Mouse (Mus musculus) midbrain, embryonic 14.5 days (tissue): ENCODE measurements around the gene Trp73. TPM values are rescaled to one million over a fixed set of nuclear protein-coding genes. Genes with fewer than 3 reads are reported as not detected.

Source experiments
- ATAC-seq: fragments of 200-750 bp; cut with Nextera tagmentation; 2 replicates; pipeline ENCODE4 v1.8.0; 2017; ENCODE audit warnings: moderate number of reproducible peaks, moderate library complexity; ENCODE audit not compliant: low FRiP score, low TSS enrichment
- DNase-seq: peaks from one replicate; pipeline ENCODE4 v3.0.0-alpha.2; 2015
- H3K27ac ChIP-seq: fragments of 300-500 bp; sonication (generic); replicated peaks from 2 replicates; pipeline ENCODE4 v1.5.1; 2014; ENCODE audit warnings: mild to moderate bottlenecking, low read depth, low read length, moderate library complexity
- H3K27me3 ChIP-seq: fragments of 300-500 bp; sonication (generic); 2 replicates; pipeline ENCODE4 v1.6.1; 2014; ENCODE audit warnings: low read length, control low read depth, mixed read lengths; ENCODE audit not compliant: control insufficient read depth, insufficient read depth
- H3K36me3 ChIP-seq: fragments of 300-500 bp; sonication (generic); 2 replicates; pipeline ENCODE4 v1.6.1; 2014; ENCODE audit warnings: low read length, control low read depth; ENCODE audit not compliant: control insufficient read depth, insufficient read depth
- H3K4me1 ChIP-seq: fragments of 300-500 bp; sonication (generic); 2 replicates; pipeline ENCODE4 v1.6.1; 2014; ENCODE audit warnings: mild to moderate bottlenecking, antibody characterized with exemption, low read length, control low read depth; ENCODE audit not compliant: control insufficient read depth, insufficient read depth
- H3K4me2 ChIP-seq: fragments of 300-500 bp; sonication (generic); 2 replicates; pipeline ENCODE4 v1.6.1; 2014; ENCODE audit warnings: mild to moderate bottlenecking, low read length, moderate library complexity
- H3K4me3 ChIP-seq: fragments of 300-500 bp; sonication (generic); replicated peaks from 2 replicates; pipeline ENCODE4 v1.5.1; 2014; ENCODE audit warnings: low read depth, low read length
- H3K9ac ChIP-seq: fragments of 300-500 bp; sonication (generic); replicated peaks from 2 replicates; pipeline ENCODE4 v1.6.1; 2014; ENCODE audit warnings: mild to moderate bottlenecking, low read length, moderate library complexity
- H3K9me3 ChIP-seq: fragments of 300-500 bp; sonication (generic); 2 replicates; pipeline ENCODE4 v1.6.1; 2016; ENCODE audit warnings: low read length, control low read depth, mixed read lengths; ENCODE audit not compliant: control insufficient read depth
- WGBS: fragments of 180-500 bp; shearing (Covaris S2); extraction: QIAGEN DNeasy Blood & Tissue Kit; methylation state at CpG from one replicate; pipeline ENCODE4 v1.1.7; 2014; 5-methylcytosine and 5-hydroxymethylcytosine counted together
- polyA plus RNA-seq: library from polyadenylated mRNA; unstranded; fragments of >200 nt; fragmentation: Nextera tagmentation; extraction: Ambion mirVana; gene quantifications from 2 replicates; pipeline ENCODE4 v1.2.1, GENCODE M21; 2014

The Trp73 gene
- polyA plus RNA-seq, result 0.20 and 0.59 TPM in 2 replicates

DNA sequence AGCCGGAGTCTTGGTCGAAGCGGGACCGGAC is at the start of gene Trp73:
Gene Trp73 (minus strand): TSS at position 27 of the 31 bp plus-strand sequence.
- no peak for ATAC-seq
- peak within 1 kb of the TSS; percentile 76 for H3K4me2 ChIP-seq
- no peak for DNase-seq
- no peaks in the 10 kb centered on the region for H3K9me3 ChIP-seq
- 0% methylated on average over 3 of the region's 4 CpGs for WGBS
- peak within 1 kb of the TSS; percentile 51 for H3K9ac ChIP-seq
- H3K4me1 ChIP-seq, result peaks cover 22% of the 10 kb centered on the region; the same call in 1 of the 2 replicates
- H3K27ac ChIP-seq, result no peak within 1 kb of the TSS
- H3K4me3 ChIP-seq, result peak within 1 kb of the TSS; percentile 41
- peaks cover 46% of the 10 kb centered on the region for H3K27me3 ChIP-seq
- H3K36me3 ChIP-seq, result no peaks in the 10 kb centered on the region

DNA sequence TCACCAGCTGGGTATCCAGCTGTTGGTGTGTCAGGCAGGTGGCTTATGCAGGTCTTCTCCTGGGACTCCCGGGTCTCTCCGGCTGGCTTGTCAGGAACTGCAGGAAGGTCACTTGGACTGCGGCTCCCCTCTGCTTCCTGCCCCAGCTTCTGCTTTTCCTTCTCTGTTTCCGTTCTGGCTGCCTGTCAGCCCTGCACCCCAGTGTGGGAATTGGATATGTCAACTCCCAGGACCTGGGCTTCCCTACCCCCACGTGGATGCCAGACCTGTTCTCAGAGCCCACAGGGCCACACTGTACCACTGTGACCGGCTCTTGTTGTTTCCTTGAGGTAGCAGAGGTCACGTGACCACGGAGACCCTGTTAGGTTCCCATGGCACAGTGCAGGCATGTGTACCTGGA is 48.9 kb upstream of the Trp73 start:
- no peaks in the 10 kb centered on the region for H3K9me3 ChIP-seq
- H3K4me1 ChIP-seq, result no peaks in the 10 kb centered on the region
- 82% methylated on average over 8 of the region's 8 CpGs for WGBS
- H3K36me3 ChIP-seq, result no peaks in the 10 kb centered on the region
- DNase-seq (no peak), ATAC-seq (no peak)
- H3K4me3 ChIP-seq, result no peak overlapping the region
- no peak overlapping the region for H3K9ac ChIP-seq
- no peak overlapping the region for H3K4me2 ChIP-seq
- H3K27me3 ChIP-seq, result no peaks in the 10 kb centered on the region
- no peak overlapping the region for H3K27ac ChIP-seq

DNA sequence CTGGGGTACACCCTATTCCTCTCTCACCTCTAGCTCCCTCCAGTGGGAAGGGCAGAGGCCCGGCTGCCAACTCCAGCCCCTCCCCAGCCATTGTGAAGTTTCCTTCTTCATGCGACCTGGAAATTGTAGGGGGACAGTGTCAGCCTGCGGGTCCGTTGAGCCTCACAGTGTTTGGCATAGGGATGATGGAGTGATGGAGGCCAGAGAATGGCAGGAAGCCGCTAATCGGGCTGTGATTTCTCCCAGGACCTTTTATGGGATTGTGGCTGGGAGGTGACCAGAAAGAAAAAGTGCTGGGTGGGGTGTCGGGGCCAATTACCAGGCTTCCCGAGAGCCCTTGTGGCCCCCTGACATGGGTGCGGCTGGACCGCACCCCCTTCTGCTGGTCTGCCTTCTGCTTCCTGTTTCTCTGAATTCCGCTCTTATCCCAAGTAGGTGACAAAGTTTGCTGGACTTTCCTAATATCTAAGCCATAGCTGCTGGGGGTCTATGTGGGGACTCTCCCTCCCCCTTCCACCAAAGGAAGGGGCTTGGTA is 46.1 kb upstream of the Trp73 start:
- H3K9me3 ChIP-seq, result no peaks in the 10 kb centered on the region
- H3K4me1 ChIP-seq, result no peaks in the 10 kb centered on the region
- H3K4me2 ChIP-seq, result no peak overlapping the region
- ATAC-seq, result no peak
- H3K9ac ChIP-seq, result no peak overlapping the region
- WGBS, result 88% methylated on average over 11 of the region's 11 CpGs
- no peaks in the 10 kb centered on the region for H3K36me3 ChIP-seq
- DNase-seq, result no peak
- no peak overlapping the region for H3K4me3 ChIP-seq
- H3K27ac ChIP-seq, result no peak overlapping the region
- no peaks in the 10 kb centered on the region for H3K27me3 ChIP-seq

DNA sequence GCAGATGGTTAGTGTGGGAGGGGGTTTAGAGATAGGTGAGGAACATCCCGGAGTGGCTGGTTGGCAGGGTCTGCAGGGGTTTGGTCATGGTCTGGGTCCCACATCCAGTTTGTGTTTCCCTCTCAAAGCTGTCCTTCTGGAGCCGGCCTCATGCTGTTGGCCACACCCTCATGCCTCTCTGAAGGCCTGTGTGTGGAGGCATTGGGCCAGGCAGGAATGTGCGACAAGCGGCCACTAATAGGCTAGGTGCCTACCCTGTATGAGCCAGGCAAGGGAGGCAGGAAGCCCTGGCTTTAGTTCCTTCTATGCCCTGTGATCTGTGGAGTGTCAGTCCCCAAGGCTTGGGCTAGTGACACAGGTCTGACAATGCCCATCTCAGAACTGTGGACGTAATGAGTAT is 45.0 kb upstream of the Trp73 start:
- H3K9me3 ChIP-seq, result no peaks in the 10 kb centered on the region
- no peaks in the 10 kb centered on the region for H3K27me3 ChIP-seq
- no peaks in the 10 kb centered on the region for H3K36me3 ChIP-seq
- no peak for ATAC-seq
- no peak overlapping the region for H3K27ac ChIP-seq
- H3K4me3 ChIP-seq, result no peak overlapping the region
- no peak overlapping the region for H3K9ac ChIP-seq
- no peaks in the 10 kb centered on the region for H3K4me1 ChIP-seq
- H3K4me2 ChIP-seq, result no peak overlapping the region
- no peak for DNase-seq
- 79% methylated on average over 5 of the region's 5 CpGs for WGBS

DNA sequence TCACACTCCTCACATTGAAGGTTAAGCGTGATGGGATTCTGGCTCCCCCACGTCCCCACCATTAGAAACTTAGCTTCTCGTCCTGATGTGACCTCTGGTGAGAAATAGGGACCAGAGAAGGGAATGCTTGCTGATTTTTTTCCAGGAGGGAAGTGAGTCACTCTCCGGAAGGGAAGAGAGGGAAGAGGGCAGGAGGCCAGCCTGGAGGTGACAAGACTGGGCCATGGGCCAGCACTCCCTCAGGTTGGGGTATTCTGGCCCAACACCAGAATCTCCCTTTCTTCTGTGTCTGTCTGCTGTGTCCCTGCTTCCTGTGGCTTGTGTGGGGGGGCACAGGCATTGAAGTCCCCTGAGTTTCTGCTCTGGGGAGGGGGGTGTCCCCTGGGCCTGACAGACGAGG is 43.6 kb upstream of the Trp73 start:
- Histone ChIP-seq H3K4me3 (no peak overlapping the region), H3K9me3 (no peaks in the 10 kb centered on the region), H3K27ac (no peak overlapping the region), H3K27me3 (no peaks in the 10 kb centered on the region), H3K4me1 (no peaks in the 10 kb centered on the region), H3K9ac (no peak overlapping the region), H3K36me3 (no peaks in the 10 kb centered on the region), H3K4me2 (no peak overlapping the region)
- DNase-seq, result no peak
- 86% methylated on average over 5 of the region's 5 CpGs for WGBS
- no peak for ATAC-seq

DNA sequence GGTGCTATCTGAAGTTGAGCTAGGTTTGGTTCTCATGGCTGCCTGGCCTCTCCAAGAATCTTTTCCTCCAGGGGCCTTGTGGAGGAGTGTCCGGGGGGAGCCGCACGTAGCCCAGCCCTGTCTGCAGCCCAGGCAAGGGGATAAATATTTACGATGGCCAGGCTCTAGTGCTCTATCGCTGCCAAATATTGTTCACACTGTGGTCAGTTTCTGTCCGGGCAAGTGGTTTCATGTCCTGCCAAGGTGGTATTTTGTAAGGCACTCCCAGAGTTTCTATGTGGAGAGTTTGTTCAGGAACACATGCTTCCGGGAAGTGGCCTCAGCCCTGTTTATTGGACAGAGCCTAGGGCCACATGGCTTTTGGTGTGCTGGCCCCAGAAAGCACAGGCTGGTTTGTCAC is 41.0 kb upstream of the Trp73 start:
- no peak overlapping the region for H3K27ac ChIP-seq
- no peak overlapping the region for H3K4me2 ChIP-seq
- no peaks in the 10 kb centered on the region for H3K36me3 ChIP-seq
- H3K27me3 ChIP-seq, result no peaks in the 10 kb centered on the region
- H3K9ac ChIP-seq, result no peak overlapping the region
- ATAC-seq (no peak), DNase-seq (no peak)
- H3K9me3 ChIP-seq, result no peaks in the 10 kb centered on the region
- 92% methylated on average over 7 of the region's 7 CpGs for WGBS
- no peak overlapping the region for H3K4me3 ChIP-seq
- no peaks in the 10 kb centered on the region for H3K4me1 ChIP-seq

DNA sequence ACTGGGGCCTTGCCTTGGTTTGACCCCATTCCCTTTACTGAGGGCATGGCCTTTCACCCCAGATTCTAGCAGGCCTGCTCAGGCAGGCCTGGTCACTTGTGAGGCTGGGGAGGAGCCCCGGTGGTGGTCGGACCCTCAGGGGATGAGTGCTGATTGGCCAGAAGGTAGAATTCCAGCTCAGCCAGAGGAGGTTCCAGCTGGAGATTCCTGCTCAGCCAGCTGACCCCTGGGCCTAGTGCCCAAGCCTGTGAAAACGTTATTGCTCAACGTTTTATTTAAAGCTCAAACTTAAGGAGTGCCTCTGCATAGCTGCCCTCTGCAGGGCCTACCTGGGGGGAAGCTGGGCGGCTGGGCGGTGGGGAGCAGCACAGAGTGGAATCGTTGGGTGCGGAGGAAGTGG is 37.2 kb upstream of the Trp73 start:
- H3K9me3 ChIP-seq, result no peaks in the 10 kb centered on the region

DNA sequence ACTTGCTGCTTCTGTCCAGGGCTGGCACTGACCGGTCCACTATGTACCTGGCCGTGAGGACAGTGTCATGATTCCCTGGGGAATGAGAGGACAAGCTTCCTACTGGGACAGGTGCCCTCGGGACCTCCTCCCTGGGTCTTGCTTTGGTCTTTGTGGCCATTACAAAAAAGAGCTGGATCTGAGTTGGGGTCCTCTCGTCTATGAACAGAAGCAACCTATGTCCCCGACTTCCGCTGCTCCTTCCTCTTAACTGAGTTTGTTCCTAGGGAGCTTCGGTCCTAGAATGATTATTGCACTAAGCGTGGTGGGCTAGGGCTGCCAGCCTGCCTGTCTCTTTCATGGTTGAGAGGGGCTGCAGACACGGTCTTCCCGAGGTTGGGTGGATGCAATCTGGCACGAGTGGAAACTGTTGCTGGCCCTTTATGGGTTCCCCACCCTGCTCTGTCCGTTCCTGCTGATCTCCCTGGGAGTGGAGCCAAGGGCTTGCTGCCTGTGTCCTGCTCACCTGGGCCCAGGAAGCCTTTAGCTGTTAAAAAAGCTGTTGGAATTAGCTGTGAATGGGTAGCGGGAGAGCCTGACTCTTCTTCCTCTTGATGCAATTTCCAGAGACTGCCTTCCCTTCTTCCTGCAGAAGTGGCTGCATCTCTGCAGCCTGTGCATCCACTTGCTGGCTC is 32.1 kb upstream of the Trp73 start:
- H3K9ac ChIP-seq, result 0 out of 2 replicates have a peak overlapping the region, but pooled peaks have one; percentile 7
- no peak for DNase-seq
- no peaks in the 10 kb centered on the region for H3K9me3 ChIP-seq
- peak overlapping the region; percentile 49; the same call in 1 of the 2 replicates for H3K4me3 ChIP-seq
- no peak for ATAC-seq
- H3K36me3 ChIP-seq, result no peaks in the 10 kb centered on the region
- peak overlapping the region; percentile 93 for H3K4me2 ChIP-seq
- 39% methylated on average over 13 of the region's 13 CpGs for WGBS
- peaks cover 13% of the 10 kb centered on the region for H3K4me1 ChIP-seq
- peaks cover 31% of the 10 kb centered on the region for H3K27me3 ChIP-seq
- H3K27ac ChIP-seq, result no peak overlapping the region

More for the DNA sequence above, 37.2 kb upstream of the Trp73 start:
- no peak overlapping the region for H3K4me2 ChIP-seq
- WGBS, result 79% methylated on average over 8 of the region's 8 CpGs
- H3K27me3 ChIP-seq, result no peaks in the 10 kb centered on the region
- H3K27ac ChIP-seq, result no peak overlapping the region
- H3K4me1 ChIP-seq, result no peaks in the 10 kb centered on the region
- no peak overlapping the region for H3K9ac ChIP-seq
- no peak overlapping the region for H3K4me3 ChIP-seq
- ATAC-seq, result no peak
- no peaks in the 10 kb centered on the region for H3K36me3 ChIP-seq
- DNase-seq, result no peak

DNA sequence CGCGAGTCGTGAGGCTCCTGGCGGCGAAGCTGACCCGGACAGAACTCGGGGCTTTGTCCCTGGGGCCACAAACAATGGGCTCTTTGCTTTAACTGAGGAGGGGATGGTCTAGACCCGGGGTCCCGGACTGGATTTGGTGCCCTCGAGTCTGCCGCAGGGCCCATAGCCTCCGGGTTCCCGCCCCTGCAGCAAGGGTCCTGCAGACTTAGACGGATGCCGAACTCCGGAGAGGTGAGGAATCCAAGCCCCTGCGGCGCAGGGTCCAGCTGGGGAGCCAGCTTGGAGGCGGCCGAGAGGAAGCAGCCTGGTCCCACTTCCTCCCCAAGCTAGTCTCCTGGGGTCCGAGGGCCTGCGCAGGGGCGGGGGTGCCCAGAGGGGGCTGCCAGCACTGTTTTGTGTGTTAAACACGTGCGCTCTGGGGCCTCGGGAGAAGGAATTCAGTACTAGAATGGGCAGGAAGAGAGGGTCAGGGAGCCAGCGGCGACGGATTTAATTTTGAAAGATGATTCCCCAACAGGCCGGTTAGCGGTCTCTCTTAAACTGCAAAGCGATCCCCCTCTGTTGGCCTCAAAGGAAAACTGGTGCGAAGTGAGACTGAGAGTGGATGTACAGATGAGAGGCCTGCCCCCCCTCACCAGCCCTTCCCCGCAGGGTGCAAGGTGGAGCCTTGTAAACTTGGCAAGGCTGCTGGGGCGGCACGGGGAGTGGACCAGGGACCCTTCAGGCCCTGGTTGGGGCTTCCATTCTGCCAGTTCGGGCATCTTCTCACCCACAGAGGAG is 31.3 kb upstream of the Trp73 start:
- H3K9me3 ChIP-seq, result no peaks in the 10 kb centered on the region
- ATAC-seq, result 0 out of 2 replicates have a peak, but pooled peaks have one; percentile 19
- no peak overlapping the region for H3K27ac ChIP-seq
- DNase-seq, result peak; percentile 54
- peak overlapping the region; percentile 49 for H3K4me3 ChIP-seq
- peak overlapping the region; percentile 93 for H3K4me2 ChIP-seq
- H3K9ac ChIP-seq, result peak overlapping the region; percentile 49
- H3K4me1 ChIP-seq, result peaks cover 13% of the 10 kb centered on the region
- under 1% methylated on average over 36 of the region's 37 CpGs for WGBS
- H3K36me3 ChIP-seq, result no peaks in the 10 kb centered on the region
- H3K27me3 ChIP-seq, result peaks cover 31% of the 10 kb centered on the region
